Mouse (Mus musculus) adrenal gland, postnatal 25 days (tissue): ENCODE results near the gene Dph5. TPM values are rescaled to one million over a fixed set of nuclear protein-coding genes. Genes with fewer than 3 reads are reported as not detected.

Experiments
- DNase-seq: peaks from one replicate; pipeline ENCODE4 v3.0.0; 2021; ENCODE audit warnings: mixed read lengths
- microRNA-seq, 2 experiments: library from miRNA; unstranded; fragments of <30 nt; microRNA quantifications; one replicate each; pipeline ENCODE4 v1.2.0; 2021
- total RNA-seq: library from RNA; stranded (reverse); gene quantifications from 2 replicates; pipeline ENCODE4 v1.2.3, GENCODE M21; 2021

Dph5 gene
- total RNA-seq, 1 experiment from 2014 or later = 25.6 TPM

GRCm38 (mm10) chr3:115952356-115952755 is 64.7 kb downstream of the Dph5 start:
- no peak for DNase-seq

GRCm38 (mm10) chr3:115953088-115953487 is 65.5 kb downstream of the Dph5 start:
- no peak for DNase-seq

GRCm38 (mm10) chr3:115957223-115957622 is 69.6 kb downstream of the Dph5 start:
- DNase-seq = no peak

GRCm38 (mm10) chr3:115961311-115962027 is 73.8 kb downstream of the Dph5 start:
- no peak for DNase-seq

GRCm38 (mm10) chr3:115962028-115962415 is 74.4 kb downstream of the Dph5 start:
- DNase-seq = no peak

- no peak for DNase-seq
Observed at GRCm38 (mm10) chr3:115963597-115963996, 76.0 kb downstream of the Dph5 start.

GRCm38 (mm10) chr3:115964071-115964470 is 76.4 kb downstream of the Dph5 start:
- DNase-seq = no peak

- DNase-seq = no peak
Observed at GRCm38 (mm10) chr3:115968745-115969530, 81.3 kb downstream of the Dph5 start.

GRCm38 (mm10) chr3:115971045-115971785 is 83.6 kb downstream of the Dph5 start:
- no peak for DNase-seq

GRCm38 (mm10) chr3:115971891-115972646 is 84.4 kb downstream of the Dph5 start:
- DNase-seq = no peak

GRCm38 (mm10) chr3:115974228-115974627 is 86.6 kb downstream of the Dph5 start:
- no peak for DNase-seq

GRCm38 (mm10) chr3:115974995-115975394 is 87.4 kb downstream of the Dph5 start:
- no peak for DNase-seq

GRCm38 (mm10) chr3:115979000-115979399 is 91.4 kb downstream of the Dph5 start:
- DNase-seq = no peak

- no peak for DNase-seq
Observed at GRCm38 (mm10) chr3:115983217-115983616, 95.6 kb downstream of the Dph5 start.

Small RNAs within 50 kb of the gene (microRNA-seq; reads per million reads assigned to microRNA genes)
- 0 reads per million in 2 experiments for gene Mir669n

Other genes with a start within 250 kb of the Dph5 start
- gene S1pr1, start 172.8 kb upstream of the Dph5 start, total RNA-seq = 15.0 and 16.0 TPM in 2 replicates
- gene Slc30a7, start 119.6 kb downstream of the Dph5 start, total RNA-seq = 26.2 and 42.6 TPM in 2 replicates
- gene Extl2, start 119.6 kb downstream of the Dph5 start, total RNA-seq = 25.1 and 26.4 TPM in 2 replicates
- 10.8 and 13.1 TPM in 2 replicates for gene Vcam1, start 241.9 kb downstream of the Dph5 start, total RNA-seq